Mouse (Mus musculus) gastrocnemius, postnatal 36 days (tissue): ENCODE data around the gene Calcoco1. TPM values are rescaled to one million over a fixed set of nuclear protein-coding genes. Genes with fewer than 3 reads are reported as not detected.

Source experiments
- microRNA-seq, 2 experiments: library from miRNA; unstranded; fragments of <30 nt; microRNA quantifications; one replicate each; pipeline ENCODE4 v1.2.0; 2021
- total RNA-seq, 2 experiments: library from RNA; stranded (reverse); gene quantifications; 2 replicates each; pipeline ENCODE4 v1.2.3; 2021

Gene Calcoco1
- total RNA-seq, 2 experiments from 2014 or later, result 57.9 to 72.7 TPM

Small RNAs within 50 kb of the gene (microRNA-seq; reads per million reads assigned to microRNA genes)
- gene Mir688, result 0 to 0.36 reads per million in 2 experiments

Other genes with a start within 250 kb of the Calcoco1 start
- not detected for gene Gm10337, start 218.5 kb downstream of the Calcoco1 start, total RNA-seq
- gene Map3k12, start 205.1 kb downstream of the Calcoco1 start, total RNA-seq, result 1 to 10 TPM; 1.6 to 1.9 TPM
- gene Tarbp2, start 204.0 kb downstream of the Calcoco1 start, total RNA-seq, result 10 to 100 TPM; 33.0 to 33.4 TPM
- 1 to 10 TPM; 1.3 to 2.1 TPM for gene Npff, start 197.2 kb downstream of the Calcoco1 start, total RNA-seq
- 1 to 10 TPM in 1 of 2 experiments, not detected in 1; 1.6 TPM for gene Gm28047, start 97.1 kb downstream of the Calcoco1 start, total RNA-seq
- gene Atf7, start 96.7 kb downstream of the Calcoco1 start, total RNA-seq, result 10 to 100 TPM; 42.7 to 50.3 TPM
- 10 to 100 TPM; 12.7 to 29.6 TPM for gene Atp5g2, start 49.8 kb downstream of the Calcoco1 start, total RNA-seq
- not detected for gene Hoxc13, start 198.9 kb upstream of the Calcoco1 start, total RNA-seq
- not detected for gene Hoxc12, start 214.6 kb upstream of the Calcoco1 start, total RNA-seq
- 1 to 10 TPM; 5.6 to 8.1 TPM for gene Hoxc11, start 232.2 kb upstream of the Calcoco1 start, total RNA-seq
- 10 to 100 TPM; 70.5 to 75.2 TPM for gene Hoxc10, start 244.6 kb upstream of the Calcoco1 start, total RNA-seq
- gene Hoxc5, start 245.3 kb upstream of the Calcoco1 start, total RNA-seq, result 1 to 10 TPM; 1.9 to 2.3 TPM